In the genomic region with DNA sequence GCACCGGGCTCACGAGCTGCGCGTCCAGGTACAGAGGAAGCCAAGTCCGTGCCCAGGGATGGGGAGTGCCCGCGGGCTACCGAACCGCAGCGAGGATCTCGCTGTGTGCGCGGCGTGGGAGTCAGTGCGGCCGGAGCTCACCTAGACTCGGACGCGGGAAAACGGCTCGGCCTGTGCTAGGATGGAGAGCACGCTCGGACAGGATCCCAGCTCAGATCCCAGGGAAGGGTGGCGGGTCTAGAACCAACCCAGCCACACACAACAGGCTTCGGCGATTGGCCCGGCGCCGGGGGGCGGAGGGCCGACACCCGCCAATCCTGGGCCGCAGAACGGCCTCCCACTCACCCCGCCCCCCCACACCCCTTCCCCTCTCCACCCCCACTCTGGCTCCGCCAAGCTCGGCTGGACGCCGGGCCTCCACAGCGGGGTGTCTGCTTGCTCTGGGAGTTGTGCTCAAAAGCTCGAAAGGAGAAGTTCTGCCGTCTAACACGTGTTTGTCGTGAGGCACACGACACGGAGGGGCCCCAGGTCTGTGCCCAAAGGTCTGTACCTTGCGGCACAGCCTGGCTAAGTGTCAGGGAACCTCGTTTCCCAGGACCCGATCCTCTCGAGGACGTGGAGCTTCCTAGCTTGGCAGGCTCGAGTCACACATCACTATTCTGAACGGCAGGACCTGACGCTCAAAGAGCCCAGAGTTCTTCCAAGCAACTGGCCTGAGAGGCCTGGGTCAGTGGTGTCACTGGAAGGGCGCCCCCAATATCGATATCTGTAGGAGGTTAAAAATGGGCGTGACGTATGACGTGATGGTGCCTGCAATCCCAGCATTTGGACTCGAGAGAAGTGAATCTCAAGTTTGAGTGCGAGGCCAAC, we compare ENCODE assay signal across 8 mouse cellular contexts. TPM values are rescaled to one million over a fixed set of nuclear protein-coding genes. Genes with fewer than 3 reads are reported as not detected.
DNase-seq lines count a peak whose midpoint lies in the region; TF ChIP-seq lines count a peak whose summit lies in the region.

Cbs (minus strand) TSS at position 297 of the 870 bp plus-strand sequence.

- peak within 1 kb of the TSS; percentile 70 for H3K27ac ChIP-seq in cortical plate, adult 2 months (ENCODE audit: insufficient read depth, low read length)

- no peak for TF ChIP-seq CTCF in cortical plate, adult 2 months (IDR thresholded peaks at IDR 0.05; ENCODE audit: extremely low read depth, insufficient read depth, low read length)

- H3K4me1 ChIP-seq in cortical plate, adult 2 months (ENCODE audit: control insufficient read depth, insufficient read depth, low read length): no peaks in the 10 kb centered on the region; the same call in 1 of the 2 replicates

- peak; percentile 70 to 72 for DNase-seq in adrenal gland, adult 18-20 months (ENCODE audit: low spot score in 2 of 2)
- peak; percentile 86 for DNase-seq in gastrocnemius, postnatal 25 days
- DNase-seq in induced T-regulatory cell, adult 2 months (ENCODE audit: low read depth): peak; percentile 47
- peak; percentile 49 to 54 for DNase-seq in left cerebral cortex, postnatal 36 days (ENCODE audit: low spot score in 2 of 2)
- DNase-seq in mesoderm, embryonic 11.5 days (ENCODE audit: low read depth, low spot score): peak; percentile 61
- peak; percentile 73 for DNase-seq in right cerebral cortex, postnatal 4 days
- DNase-seq in c-Kit-positive CD71-positive TER-119-positive erythroid progenitor cells, embryonic 14.5 days (ENCODE audit: low spot score): no peak

- TF ChIP-seq POLR2A in cortical plate, adult 2 months (IDR thresholded peaks at IDR 0.05; ENCODE audit: extremely low read depth, insufficient read depth, low read length): peak; percentile 27; the same call in 1 of the 2 replicates

- H3K4me3 ChIP-seq in cortical plate, adult 2 months (ENCODE audit: insufficient read depth, low read length): peak within 1 kb of the TSS; percentile 66

- intact Hi-C loops in left cerebral cortex, postnatal 36 days (cut with DNase I): no loop called here

RNA-seq across cellular contexts. Expression of gene Cbs, which starts in this region (rescaled TPM):
- 1 to 10 TPM; 3.0 to 7.7 TPM for total RNA-seq in adrenal gland, adult 18-20 months (2021)
- polyA plus RNA-seq in cortical plate, adult 2 months (2012; rRNA removed): 35.0 and 41.8 TPM in 2 replicates
- 1 to 10 TPM in 1 of 2 experiments, under 1 TPM in 1; 0.59 to 1.7 TPM for total RNA-seq in gastrocnemius, postnatal 25 days (2021)
- 10 to 100 TPM; 34.8 to 50.0 TPM for total RNA-seq in left cerebral cortex, postnatal 36 days (2021)

Comparison
In these comparisons a context has a peak if more than half of its experiments do, and no peak if none do; other contexts are left out.
1. RNA of gene Cbs (total RNA-seq): 34.8 to 50.0 TPM in left cerebral cortex, postnatal 36 days; 3.0 to 7.7 TPM in adrenal gland, adult 18-20 months and 0.59 to 1.7 TPM in gastrocnemius, postnatal 25 days; every median in the first group is over 4 times any median in the second.